Mouse (Mus musculus): Measurements from ENCODE around the gene Ctxn2.
A peak's percentile ranks its signal among the peaks of the same experiment; 100 is the strongest.
"Not testable (repeated sequence)": the region's sequence is repeated elsewhere in the genome, so short reads cannot be mapped to it uniquely, and the experiment has no call there.

Ctxn2 gene

DNA sequence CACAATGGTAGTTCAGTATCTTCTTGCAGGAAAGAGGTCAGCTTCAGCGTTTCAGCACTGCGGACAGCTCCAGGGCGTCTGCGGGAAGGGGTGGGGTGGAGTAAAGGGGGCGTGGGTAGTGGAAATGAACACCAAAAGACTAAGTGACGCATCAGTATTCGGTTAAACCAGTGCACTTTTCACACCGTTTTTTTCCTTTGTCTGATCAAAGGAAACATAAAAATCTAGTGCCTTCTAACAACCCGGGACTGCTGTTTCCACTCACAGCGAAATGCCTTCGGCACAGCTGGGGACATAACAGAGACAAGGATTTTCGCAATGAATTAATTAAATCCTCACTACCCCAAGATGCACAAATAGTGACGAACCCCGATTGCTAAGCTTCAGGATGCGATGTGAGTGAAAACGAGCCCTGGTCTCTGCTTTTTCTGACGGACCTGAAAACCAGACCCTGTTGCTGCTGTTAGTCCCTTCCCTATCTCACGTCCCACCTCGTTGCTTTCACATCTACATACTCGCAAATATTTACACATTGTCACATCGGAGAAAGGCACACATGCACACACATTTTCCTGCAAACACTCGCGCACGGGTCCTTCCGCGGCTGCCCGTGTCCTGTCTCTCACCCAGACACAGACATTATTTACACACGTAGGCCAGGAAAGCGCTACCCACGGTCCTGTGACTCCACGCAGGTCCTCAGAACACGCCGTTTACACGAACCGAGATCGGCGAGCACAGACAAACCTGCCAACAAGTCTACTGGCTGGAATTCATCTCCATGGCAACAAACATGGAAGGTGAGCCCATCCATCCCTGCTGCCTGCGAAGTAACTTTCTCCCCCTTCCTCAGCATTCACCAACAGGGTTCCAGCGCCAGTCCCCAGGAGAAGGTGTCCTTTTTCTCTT, at the start of gene Ctxn2:
Ctxn2 (plus strand) TSS at position 790 of the 909 bp plus-strand sequence.
- no peak for TF ChIP-seq POU5F1 (IDR thresholded peaks at IDR 0.05; ENCODE audit: borderline replicate concordance, low read length)
- no peak for TF ChIP-seq CTCF (conservative IDR thresholded peaks at IDR 0.05; ENCODE audit: low read length)
- TF ChIP-seq NANOG (IDR thresholded peaks at IDR 0.05; ENCODE audit: borderline replicate concordance, low read length), result no peak
- Histone ChIP-seq H3K4me3 (replicated peaks; ENCODE audit: low read length) (peak within 1 kb of the TSS; percentile 61), H3K9me3 (ENCODE audit: low read length) (0 out of 2 replicates have a peak, but pooled peaks cover 3% of the 10 kb centered on the region), H3K4me1 (replicated peaks; ENCODE audit: low read depth, low read length) (peaks cover 19% of the 10 kb centered on the region), H3K36me3 (ENCODE audit: insufficient read depth, low read length) (no peaks in the 10 kb centered on the region), H3K27me3 (ENCODE audit: insufficient read depth, low read length) (peaks cover 8% of the 10 kb centered on the region; the same call in 1 of the 2 replicates)

DNA sequence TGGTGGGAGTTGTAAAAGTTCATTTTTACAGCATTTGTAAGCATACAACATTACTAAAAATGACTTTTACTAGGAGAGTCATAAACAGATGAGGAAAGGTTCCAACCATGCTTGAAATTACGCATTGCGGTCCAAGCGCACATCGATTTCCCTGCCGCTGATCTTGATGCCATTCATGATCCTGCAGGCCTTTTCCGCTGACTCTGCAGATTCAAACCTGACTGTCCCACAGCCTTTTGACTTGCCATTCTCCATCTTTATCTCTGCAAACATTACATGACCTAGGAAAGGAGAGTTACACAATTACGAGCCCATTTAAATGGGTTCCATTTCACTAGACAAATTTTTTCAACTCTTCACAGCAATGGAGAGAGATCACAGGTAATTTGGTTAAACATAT, 47.7 kb upstream of the Ctxn2 start:
- no peak overlapping the region for H3K4me3 ChIP-seq (replicated peaks; ENCODE audit: low read length)
- H3K36me3 ChIP-seq (ENCODE audit: insufficient read depth, low read length), result peaks cover 88% of the 10 kb centered on the region
- TF ChIP-seq NANOG (IDR thresholded peaks at IDR 0.05; ENCODE audit: borderline replicate concordance, low read length) (no peak), POU5F1 (IDR thresholded peaks at IDR 0.05; ENCODE audit: borderline replicate concordance, low read length) (no peak), CTCF (conservative IDR thresholded peaks at IDR 0.05; ENCODE audit: low read length) (no peak)

GRCm38 (mm10) chr2:125092123-125092522, 44.4 kb upstream of the Ctxn2 start:
- H3K9me3 ChIP-seq (ENCODE audit: low read length); H3K4me1 ChIP-seq (replicated peaks; ENCODE audit: low read depth, low read length); H3K27me3 ChIP-seq (ENCODE audit: insufficient read depth, low read length): not testable (repeated sequence)

More for the DNA sequence above, 47.7 kb upstream of the Ctxn2 start:
- H3K9me3 ChIP-seq (ENCODE audit: low read length), result no peaks in the 10 kb centered on the region
- H3K27me3 ChIP-seq (ENCODE audit: insufficient read depth, low read length), result no peaks in the 10 kb centered on the region
- peaks cover 5% of the 10 kb centered on the region; the same call in 1 of the 2 replicates for H3K4me1 ChIP-seq (replicated peaks; ENCODE audit: low read depth, low read length)

GRCm38 (mm10) chr2:125104491-125104890, 32.0 kb upstream of the Ctxn2 start:
- H3K4me3 ChIP-seq (replicated peaks; ENCODE audit: low read length); H3K27me3 ChIP-seq (ENCODE audit: insufficient read depth, low read length); H3K4me1 ChIP-seq (replicated peaks; ENCODE audit: low read depth, low read length): not testable (repeated sequence)
- peaks cover 61% of the 10 kb centered on the region for H3K9me3 ChIP-seq (ENCODE audit: low read length)
- peaks cover 85% of the 10 kb centered on the region for H3K36me3 ChIP-seq (ENCODE audit: insufficient read depth, low read length)

More at GRCm38 (mm10) chr2:125092123-125092522, 44.4 kb upstream of the Ctxn2 start:
- H3K36me3 ChIP-seq (ENCODE audit: insufficient read depth, low read length), result peaks cover 87% of the 10 kb centered on the region
- not testable (repeated sequence) for H3K4me3 ChIP-seq (replicated peaks; ENCODE audit: low read length)

GRCm38 (mm10) chr2:125106536-125106935, 30.0 kb upstream of the Ctxn2 start:
- H3K27me3 ChIP-seq (ENCODE audit: insufficient read depth, low read length); H3K4me1 ChIP-seq (replicated peaks; ENCODE audit: low read depth, low read length); H3K4me3 ChIP-seq (replicated peaks; ENCODE audit: low read length): not testable (repeated sequence)
- peaks cover 62% of the 10 kb centered on the region for H3K9me3 ChIP-seq (ENCODE audit: low read length)
- peaks cover 85% of the 10 kb centered on the region for H3K36me3 ChIP-seq (ENCODE audit: insufficient read depth, low read length)

DNA sequence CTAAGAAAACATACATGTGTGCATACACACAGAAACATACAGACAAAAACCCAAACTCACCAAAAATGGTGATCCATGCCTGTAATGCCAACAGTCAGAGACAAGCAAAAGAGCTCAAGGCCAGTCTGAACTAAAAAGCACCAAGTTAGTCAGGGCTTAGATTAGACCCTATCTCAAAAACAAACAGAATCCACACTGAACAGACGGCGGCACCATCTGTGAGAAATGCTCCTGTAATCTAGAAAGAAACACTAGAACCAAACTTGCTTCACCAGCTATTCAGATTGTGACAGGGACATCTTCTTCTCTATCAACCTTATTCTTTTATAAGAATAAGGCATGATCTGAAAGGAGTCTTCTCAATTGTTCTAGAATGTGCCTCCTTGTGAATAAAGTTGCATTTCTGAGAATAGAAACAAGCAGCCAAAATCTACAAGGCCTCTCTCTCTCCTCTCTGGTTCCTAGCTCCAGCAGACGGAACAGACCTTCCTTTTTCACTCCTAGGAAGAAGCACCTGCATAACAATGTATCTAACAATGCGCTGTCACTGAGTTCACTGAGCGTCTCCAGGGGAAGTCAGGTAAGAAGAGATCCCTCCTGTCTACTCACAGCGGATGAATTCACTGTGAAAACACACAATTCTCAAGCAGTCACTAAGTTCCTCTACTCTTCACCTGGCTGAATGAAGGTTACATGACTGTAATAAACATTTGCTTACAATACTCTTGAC, 16.9 kb upstream of the Ctxn2 start:
- H3K36me3 ChIP-seq (ENCODE audit: insufficient read depth, low read length), result peaks cover 42% of the 10 kb centered on the region
- TF ChIP-seq CTCF (conservative IDR thresholded peaks at IDR 0.05; ENCODE audit: low read length) (no peak), POU5F1 (IDR thresholded peaks at IDR 0.05; ENCODE audit: borderline replicate concordance, low read length) (peak; percentile 96)
- no peaks in the 10 kb centered on the region for H3K27me3 ChIP-seq (ENCODE audit: insufficient read depth, low read length)
- H3K4me3 ChIP-seq (replicated peaks; ENCODE audit: low read length), result peak overlapping the region; percentile 35; the same call in 1 of the 2 replicates
- peaks cover 51% of the 10 kb centered on the region for H3K4me1 ChIP-seq (replicated peaks; ENCODE audit: low read depth, low read length)
- H3K9me3 ChIP-seq (ENCODE audit: low read length), result no peaks in the 10 kb centered on the region

DNA sequence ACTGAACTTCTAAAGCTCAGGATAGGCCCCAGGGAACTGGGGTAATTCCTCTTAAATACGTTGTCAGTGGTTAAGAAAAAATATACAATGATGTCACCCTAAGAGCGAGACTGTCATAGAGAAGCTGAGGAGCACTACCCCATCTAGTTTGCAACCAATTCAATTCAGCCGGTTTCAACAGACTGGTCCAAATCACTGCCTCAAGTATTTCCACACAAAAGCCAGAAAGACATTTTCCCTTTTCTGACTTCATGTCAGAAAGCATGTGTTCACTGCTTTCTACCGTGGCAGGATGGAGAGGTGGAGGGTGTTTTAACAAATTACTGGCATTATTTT, 14.2 kb upstream of the Ctxn2 start:
- TF ChIP-seq POU5F1 (IDR thresholded peaks at IDR 0.05; ENCODE audit: borderline replicate concordance, low read length) (no peak), CTCF (conservative IDR thresholded peaks at IDR 0.05; ENCODE audit: low read length) (no peak), NANOG (IDR thresholded peaks at IDR 0.05; ENCODE audit: borderline replicate concordance, low read length) (no peak)

DNA sequence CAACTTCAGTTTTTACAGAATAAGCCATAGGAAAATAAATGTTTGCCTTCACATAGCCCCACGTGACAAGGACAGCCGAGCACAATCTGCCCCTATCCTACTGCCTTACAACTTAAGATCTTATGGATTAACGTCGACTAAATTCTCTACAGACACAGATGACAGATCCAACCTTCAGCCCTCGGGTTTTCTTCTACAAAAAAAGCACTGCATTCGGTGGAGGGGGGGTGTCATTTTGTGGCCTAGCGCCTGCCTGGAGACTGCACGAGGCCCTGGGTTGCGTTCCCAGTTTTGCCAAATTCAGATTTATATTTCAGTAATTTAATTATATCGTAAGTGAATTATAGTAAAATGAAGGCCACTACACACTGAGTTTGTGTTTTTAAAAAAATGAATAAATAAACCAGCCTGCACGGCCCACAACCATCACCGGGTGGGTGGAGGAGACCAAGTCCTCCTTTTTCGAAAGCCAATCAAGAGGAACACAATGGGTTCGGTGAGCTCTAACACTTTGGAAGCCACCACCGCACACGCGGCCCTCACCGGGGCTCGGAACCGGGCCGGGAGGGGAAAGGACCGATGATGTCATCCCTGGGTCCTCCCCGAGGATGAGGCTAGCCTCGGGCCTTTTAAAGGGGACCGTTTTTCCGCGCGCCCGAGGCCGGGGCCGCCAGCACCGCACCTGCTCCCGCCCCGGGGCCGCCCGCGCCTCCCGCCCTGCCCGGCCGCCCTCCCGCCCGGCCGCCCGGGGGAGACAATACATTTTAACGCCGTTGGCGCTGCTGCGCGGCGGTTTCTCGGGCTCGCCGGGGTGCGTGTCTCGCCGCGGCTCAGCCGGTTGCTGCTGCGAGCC, 13.6 kb upstream of the Ctxn2 start:
- peaks cover 19% of the 10 kb centered on the region; the same call in 1 of the 2 replicates for H3K36me3 ChIP-seq (ENCODE audit: insufficient read depth, low read length)
- no peaks in the 10 kb centered on the region for H3K27me3 ChIP-seq (ENCODE audit: insufficient read depth, low read length)
- TF ChIP-seq NANOG (IDR thresholded peaks at IDR 0.05; ENCODE audit: borderline replicate concordance, low read length) (no peak), POU5F1 (IDR thresholded peaks at IDR 0.05; ENCODE audit: borderline replicate concordance, low read length) (no peak), CTCF (conservative IDR thresholded peaks at IDR 0.05; ENCODE audit: low read length) (no peak)
- H3K4me1 ChIP-seq (replicated peaks; ENCODE audit: low read depth, low read length), result peaks cover 66% of the 10 kb centered on the region
- H3K9me3 ChIP-seq (ENCODE audit: low read length), result no peaks in the 10 kb centered on the region
- H3K4me3 ChIP-seq (replicated peaks; ENCODE audit: low read length), result peak overlapping the region; percentile 87

More for the DNA sequence above, 14.2 kb upstream of the Ctxn2 start:
- H3K9me3 ChIP-seq (ENCODE audit: low read length), result no peaks in the 10 kb centered on the region
- H3K36me3 ChIP-seq (ENCODE audit: insufficient read depth, low read length), result peaks cover 19% of the 10 kb centered on the region; the same call in 1 of the 2 replicates
- H3K27me3 ChIP-seq (ENCODE audit: insufficient read depth, low read length), result no peaks in the 10 kb centered on the region
- peak overlapping the region; percentile 87 for H3K4me3 ChIP-seq (replicated peaks; ENCODE audit: low read length)
- peaks cover 66% of the 10 kb centered on the region for H3K4me1 ChIP-seq (replicated peaks; ENCODE audit: low read depth, low read length)
